19 mouse cellular contexts compared by ENCODE assay signal in the genomic region with DNA sequence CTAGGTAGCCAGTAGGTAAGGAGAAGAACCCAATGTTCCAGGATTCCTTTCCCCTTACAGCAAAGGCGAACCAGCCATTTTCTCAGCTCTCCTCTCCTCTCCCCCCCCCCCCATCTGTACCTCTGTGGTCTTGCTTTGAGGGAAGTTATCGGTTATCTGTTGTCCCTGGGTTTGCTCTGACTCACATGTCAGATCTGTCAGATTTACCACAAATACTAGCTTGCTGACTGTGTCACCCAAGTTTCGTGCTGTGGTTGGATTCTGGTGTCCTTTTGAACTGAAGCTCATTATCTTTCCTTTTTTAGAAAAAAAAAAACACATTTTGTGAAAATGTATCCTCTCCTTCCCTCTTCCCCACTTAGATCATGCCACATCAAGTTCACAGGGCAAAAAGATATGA. TPM values are rescaled to one million over a fixed set of nuclear protein-coding genes. Genes with fewer than 3 reads are reported as not detected.
DNase-seq lines count a peak whose midpoint lies in the region; ATAC-seq and TF ChIP-seq lines count a peak whose summit lies in the region.
"Had no signal": no experiment of that assay in that cellular context is flagged by ENCODE, and none has a peak within 500 bp of the region (broad histone marks: within the 10 kb centered on the region; RNA-seq: fewer than 3 reads in every experiment).

No protein-coding gene starts in this region.

- DNase-seq in heart, embryonic 10.5 days (ENCODE audit: low spot score) = no peak
- no peak for DNase-seq in heart, adult 8-10 months (ENCODE audit: low spot score)
- DNase-seq in liver, postnatal 0 days = no peak
- DNase-seq in liver = no peak
- no peak for DNase-seq in right cerebral cortex, adult 2 months (ENCODE audit: low spot score in 2 of 2)
- DNase-seq in MN1 (ENCODE audit: low spot score) = no peak
- DNase-seq: adrenal gland, postnatal 14 days; cerebellum, adult 11 months; gastrocnemius, postnatal 36 days; retina, postnatal 1 day; thymus, postnatal 14 days had no signal

- TF ChIP-seq EP300 in liver, postnatal 0 days (IDR thresholded peaks at IDR 0.05; ENCODE audit: low read depth) = no peak

- H3K4me3 ChIP-seq in heart, embryonic 10.5 days = no peak overlapping the region
- H3K4me3 ChIP-seq in liver, postnatal 0 days (ENCODE audit: low read depth, low read length) = no peak overlapping the region
- H3K4me3 ChIP-seq: erythroblast, embryonic 14.5 days; forebrain, embryonic 13.5 days; hindbrain, embryonic 15.5 days; intestine, embryonic 15.5 days; midbrain, embryonic 12.5 days had no signal

- H3K36me3 ChIP-seq in heart, embryonic 10.5 days = peaks cover 10% of the 10 kb centered on the region
- H3K36me3 ChIP-seq in liver, postnatal 0 days (replicated peaks; ENCODE audit: insufficient read depth, low read length) = no peaks in the 10 kb centered on the region
- H3K36me3 ChIP-seq: hindbrain, embryonic 15.5 days; intestine, embryonic 15.5 days; midbrain, embryonic 12.5 days had no signal

- no peak overlapping the region for H3K9ac ChIP-seq in liver, postnatal 0 days (replicated peaks)
- H3K9ac ChIP-seq: forebrain, embryonic 13.5 days; hindbrain, embryonic 15.5 days; intestine, embryonic 15.5 days; liver, embryonic 14.5 days; midbrain, embryonic 12.5 days had no signal

- peaks cover 43% of the 10 kb centered on the region for H3K4me1 ChIP-seq in heart, embryonic 10.5 days
- peaks cover 36% of the 10 kb centered on the region for H3K4me1 ChIP-seq in liver, postnatal 0 days (ENCODE audit: insufficient read depth)
- H3K4me1 ChIP-seq: hindbrain, embryonic 15.5 days; intestine, embryonic 15.5 days; midbrain, embryonic 12.5 days had no signal

- no peak for TF ChIP-seq CTCF in liver, postnatal 0 days (IDR thresholded peaks at IDR 0.05; ENCODE audit: low read depth)

- peak overlapping the region; percentile 67 for H3K27ac ChIP-seq in heart, embryonic 10.5 days
- peak overlapping the region; percentile 64; the same call in 1 of the 2 replicates for H3K27ac ChIP-seq in liver, postnatal 0 days (ENCODE audit: low read depth)
- H3K27ac ChIP-seq: forebrain, embryonic 13.5 days; hindbrain, embryonic 15.5 days; intestine, embryonic 15.5 days; liver, embryonic 14.5 days; macrophage; midbrain, embryonic 12.5 days had no signal

- H3K4me2 ChIP-seq in liver, postnatal 0 days (ENCODE audit: low read depth, low read length) = no peak overlapping the region
- H3K4me2 ChIP-seq: forebrain, embryonic 13.5 days; hindbrain, embryonic 15.5 days; intestine, embryonic 15.5 days; midbrain, embryonic 12.5 days had no signal

- H3K9me3 ChIP-seq in heart, embryonic 10.5 days = no peaks in the 10 kb centered on the region
- H3K9me3 ChIP-seq in liver, postnatal 0 days (ENCODE audit: low read length) = peaks cover 6% of the 10 kb centered on the region; the same call in 1 of the 2 replicates
- H3K9me3 ChIP-seq: forebrain, embryonic 13.5 days; hindbrain, embryonic 15.5 days; intestine, embryonic 15.5 days; midbrain, embryonic 12.5 days had no signal

- 53% methylated on average over 3 of the region's 3 CpGs for WGBS in heart, embryonic 10.5 days
- WGBS in liver, postnatal 0 days (ENCODE audit: insufficient replicate concordance) = 36% methylated on average over 3 of the region's 3 CpGs

- no peaks in the 10 kb centered on the region for H3K27me3 ChIP-seq in heart, embryonic 10.5 days (ENCODE audit: insufficient read depth, poor library complexity, severe bottlenecking)
- no peaks in the 10 kb centered on the region for H3K27me3 ChIP-seq in liver, postnatal 0 days (ENCODE audit: insufficient read depth, low read length)
- H3K27me3 ChIP-seq: forebrain, embryonic 13.5 days; hindbrain, embryonic 15.5 days; intestine, embryonic 15.5 days; midbrain, embryonic 12.5 days had no signal

- ATAC-seq in liver, postnatal 0 days = no peak
- ATAC-seq in common myeloid progenitor, adult 5-6 weeks (replicated peaks; ENCODE audit: low read depth, poor library complexity, severe bottlenecking) = peak; percentile 66
- ATAC-seq: forebrain, embryonic 13.5 days; intestine, embryonic 15.5 days had no signal

RNA-seq across cellular contexts. Expression of a gene that starts 50.2 kb away (rescaled TPM):
- 25.1 and 25.2 TPM in 2 replicates for polyA plus RNA-seq in heart, embryonic 10.5 days (2016; fragmentation: Nextera tagmentation; extraction: Ambion mirVana)
- 10 to 100 TPM; 22.5 to 27.8 (median 25.2) TPM for total RNA-seq in heart, adult 8-10 months (2022)
- polyA plus RNA-seq in liver, postnatal 0 days (2015; fragmentation: Nextera tagmentation; extraction: Ambion mirVana) = 6.0 and 6.5 TPM in 2 replicates
- total RNA-seq in common myeloid progenitor, adult 5-6 weeks (2017) = 9.5 and 13.7 TPM in 2 replicates
